Mouse (Mus musculus) megakaryocyte-erythroid progenitor cell, adult 5-6 weeks (primary cell): Measurements from ENCODE around the gene Snx7. TPM values are rescaled to one million over a fixed set of nuclear protein-coding genes. Genes with fewer than 3 reads are reported as not detected.

Experiments
- ATAC-seq: replicated peaks from 2 replicates; pipeline ENCODE4 v1.8.0; 2016; ENCODE audit warnings: mild to moderate bottlenecking, inconsistent platforms; ENCODE audit not compliant: severe bottlenecking, poor library complexity, low FRiP score, low TSS enrichment
- total RNA-seq, 2 experiments: library from RNA; stranded (forward) in 1 of 2; stranded (reverse) in 1 of 2; fragments of 200-1000, 215-1000 nt in 1 of 2; fragments of >200 nt in 1 of 2; fragmentation: Nextera tagmentation in 1 of 2; gene quantifications; 2 replicates each; pipeline ENCODE4 v1.2.3; 2014 to 2017

Snx7 gene
- total RNA-seq (2014; fragmentation: Nextera tagmentation) (0.20 and 1.5 TPM in 2 replicates), total RNA-seq (2017) (4.4 and 7.7 TPM in 2 replicates)

DNA sequence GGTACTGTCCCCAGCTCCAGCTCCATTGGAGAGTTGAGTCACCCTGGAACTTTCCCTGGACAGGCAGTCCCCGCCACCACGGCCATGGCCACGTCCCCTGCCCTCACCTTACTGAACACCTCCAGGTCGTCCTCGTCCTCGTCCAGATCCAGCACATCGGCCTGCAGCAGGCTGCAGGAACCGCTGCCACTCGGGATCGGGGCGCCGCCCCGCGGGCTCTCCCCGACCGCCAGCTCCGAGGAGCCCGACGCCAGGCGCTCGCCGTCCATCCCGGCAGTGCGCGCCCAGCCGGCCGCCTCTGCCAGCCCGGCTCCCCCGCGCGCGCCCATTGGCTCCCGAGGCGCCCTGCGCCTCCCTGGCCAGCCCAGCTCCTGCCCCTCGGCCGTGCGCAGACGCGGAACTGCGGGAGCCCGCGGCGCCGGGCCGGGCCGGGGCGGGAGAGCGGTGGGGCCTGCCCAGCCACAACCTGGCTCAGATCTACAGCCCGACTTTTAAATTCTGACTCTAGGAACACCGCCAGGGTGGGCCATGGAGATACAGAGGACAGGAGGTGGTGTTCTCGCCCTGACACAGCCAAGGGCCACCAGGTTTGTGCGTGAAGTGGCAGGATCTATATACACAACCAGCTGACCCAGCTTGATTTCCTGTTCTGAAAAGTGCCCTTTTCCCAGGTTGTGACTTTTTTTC, at the start of gene Snx7:
Gene Snx7 (minus strand): TSS at position 300 of the 687 bp plus-strand sequence.
- ATAC-seq, result peak; percentile 99

DNA sequence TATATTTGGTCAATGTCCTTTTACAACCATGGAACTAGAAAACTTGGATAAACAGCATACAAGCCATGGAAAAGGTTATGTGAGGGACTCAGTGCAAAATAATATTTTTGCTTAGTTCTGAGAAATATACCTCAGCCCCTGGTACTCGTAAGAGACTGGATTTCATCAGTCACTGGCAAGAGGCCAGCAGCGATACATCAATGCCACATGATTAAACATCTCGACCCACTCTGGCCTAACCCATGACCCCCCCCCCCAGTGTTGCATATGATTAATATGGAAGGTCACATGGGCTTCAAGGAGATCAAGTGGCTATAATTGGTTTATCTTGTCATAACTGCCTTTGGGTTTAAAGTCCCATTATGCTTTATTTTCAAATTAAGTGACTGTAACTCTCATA, 46.7 kb upstream of the Snx7 start:
- ATAC-seq, result no peak

DNA sequence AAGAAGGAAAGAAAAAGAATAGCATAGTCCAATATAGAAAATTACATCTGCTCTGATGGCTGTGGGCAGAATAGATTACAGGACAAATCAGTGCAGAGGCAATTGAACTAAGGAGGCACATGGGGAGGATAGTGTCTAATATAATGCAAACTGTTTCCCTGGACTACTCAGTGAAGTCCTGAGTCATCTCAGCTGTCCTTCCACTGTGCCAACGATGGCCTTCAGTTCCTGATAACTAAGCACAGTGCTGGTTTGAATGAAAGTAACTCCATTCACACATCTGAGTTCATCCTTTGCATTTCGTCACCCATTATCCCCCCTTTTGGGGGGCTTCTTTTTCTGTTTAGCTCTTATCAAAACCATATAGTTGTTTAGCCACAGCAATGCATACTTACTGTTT, 25.0 kb upstream of the Snx7 start:
- ATAC-seq, result no peak

DNA sequence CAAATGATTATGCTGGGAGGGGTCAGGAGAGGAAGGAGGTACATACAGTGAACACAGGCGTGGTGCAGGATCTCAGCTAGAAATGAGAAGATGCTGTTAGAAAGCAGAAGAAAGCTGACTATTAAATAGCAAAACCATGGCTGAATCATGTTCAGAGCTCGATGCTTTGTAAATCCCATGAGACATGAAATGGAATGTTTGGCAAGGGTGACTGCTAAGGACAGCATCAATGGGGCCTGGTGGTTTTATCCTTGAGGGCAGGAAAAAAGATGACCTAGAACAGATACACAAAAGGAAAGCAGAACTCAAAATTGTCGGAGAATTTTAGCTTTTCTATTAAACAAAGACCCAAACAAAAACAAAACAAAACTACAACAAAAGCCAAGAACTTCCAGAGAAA, 6.7 kb upstream of the Snx7 start:
- no peak for ATAC-seq

DNA sequence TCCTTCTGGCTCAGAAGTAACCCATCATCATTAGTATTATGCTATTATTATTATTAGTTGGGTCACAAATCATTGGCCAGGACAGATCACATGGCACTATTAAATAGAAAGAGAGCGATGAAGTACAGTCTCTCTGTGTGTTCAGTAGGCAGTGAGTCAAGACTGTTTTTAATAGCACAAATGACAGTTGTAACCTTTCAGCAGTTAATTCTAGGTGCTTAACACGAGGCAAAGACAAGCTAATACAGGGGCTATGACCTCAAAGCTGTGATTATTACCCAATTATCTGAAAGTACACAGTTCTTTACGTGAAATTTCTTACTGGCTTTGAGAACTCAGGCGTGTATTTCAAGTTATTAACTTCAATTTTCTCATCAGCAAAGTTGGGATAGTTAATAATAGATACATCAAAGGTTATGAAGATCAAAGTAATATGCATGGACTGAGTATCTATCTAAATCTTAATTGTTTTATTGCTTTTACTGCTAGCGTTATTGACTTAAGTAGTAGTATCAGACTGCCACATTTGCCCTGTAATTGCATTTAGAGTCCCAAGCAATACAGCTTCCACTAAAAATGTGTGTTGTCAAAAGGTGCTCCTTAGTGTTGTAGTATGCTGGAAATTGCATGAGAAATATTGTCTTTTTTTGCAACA, 4.6 kb upstream of the Snx7 start:
- ATAC-seq, result no peak

DNA sequence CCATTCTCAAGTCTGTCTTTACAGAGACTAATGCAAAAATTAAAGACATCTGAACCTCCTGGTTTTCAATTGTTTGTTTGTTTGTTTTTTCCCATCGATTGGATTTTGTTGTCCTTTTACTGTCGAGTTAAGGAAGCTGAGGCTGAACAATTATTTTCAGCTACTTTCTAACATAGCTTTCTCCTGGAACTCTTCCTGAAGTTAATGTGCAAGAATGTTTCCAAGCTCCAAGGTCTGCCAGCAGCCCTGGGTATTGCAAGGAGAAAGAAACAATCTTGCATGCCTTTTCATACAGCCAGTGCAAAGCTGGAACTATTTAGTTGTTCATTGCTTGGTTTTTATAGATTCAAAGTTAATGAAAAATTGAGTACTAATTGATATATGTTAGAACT, 584 bp upstream of the Snx7 start:
- ATAC-seq, result no peak

DNA sequence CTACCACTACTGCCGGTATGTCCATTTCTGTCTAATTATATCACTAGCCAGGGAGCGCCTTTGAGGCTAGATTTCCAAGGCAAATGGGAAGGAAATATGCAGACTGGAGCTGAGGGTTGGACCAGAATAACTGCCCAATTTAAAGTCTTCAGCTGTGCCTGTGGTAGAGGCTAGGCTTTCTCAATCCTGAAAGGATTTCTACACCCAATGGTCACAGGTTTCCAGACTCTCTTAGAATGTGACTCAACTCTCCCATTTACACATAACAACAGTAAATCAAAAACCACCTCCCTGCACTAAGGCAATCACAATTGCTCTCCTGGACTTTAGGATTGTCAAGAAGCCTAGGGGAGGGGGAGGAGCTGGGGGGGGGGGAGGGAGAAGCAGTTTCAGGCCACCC, 645 bp downstream of the Snx7 start:
- no peak for ATAC-seq

DNA sequence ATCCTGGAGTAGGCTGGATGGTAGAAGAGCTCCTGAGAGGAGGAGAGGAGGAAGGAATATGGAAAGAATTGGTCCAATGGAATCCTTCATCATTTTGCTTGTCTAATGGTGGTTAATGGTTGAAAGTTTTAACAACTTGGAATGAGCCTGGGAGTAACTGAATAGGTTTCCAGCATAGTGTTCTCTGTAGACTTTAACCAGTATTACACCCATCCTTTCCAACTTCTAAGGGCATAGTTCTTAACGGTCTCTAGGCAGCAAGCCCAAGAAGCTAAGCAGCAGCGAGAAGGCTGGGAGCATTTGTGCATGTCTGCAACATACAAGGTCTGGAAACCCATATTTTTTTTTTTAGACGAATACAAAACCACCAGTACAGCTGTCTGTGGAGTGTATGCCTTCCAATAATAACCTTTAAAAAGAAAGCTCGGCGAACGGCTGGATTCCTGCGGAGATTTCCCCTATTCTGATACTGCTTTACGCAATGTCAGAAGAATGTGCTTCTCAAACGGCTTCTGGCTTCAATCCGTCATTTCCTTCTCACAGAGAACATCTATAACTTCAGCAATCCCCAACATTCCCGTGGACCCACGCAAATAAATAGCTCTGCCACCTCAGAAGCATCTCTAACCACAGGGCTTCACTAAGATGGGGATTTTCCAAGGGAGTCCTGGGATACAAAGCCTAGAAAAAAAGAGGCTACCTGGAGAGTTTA, 1.9 kb downstream of the Snx7 start:
- no peak for ATAC-seq

DNA sequence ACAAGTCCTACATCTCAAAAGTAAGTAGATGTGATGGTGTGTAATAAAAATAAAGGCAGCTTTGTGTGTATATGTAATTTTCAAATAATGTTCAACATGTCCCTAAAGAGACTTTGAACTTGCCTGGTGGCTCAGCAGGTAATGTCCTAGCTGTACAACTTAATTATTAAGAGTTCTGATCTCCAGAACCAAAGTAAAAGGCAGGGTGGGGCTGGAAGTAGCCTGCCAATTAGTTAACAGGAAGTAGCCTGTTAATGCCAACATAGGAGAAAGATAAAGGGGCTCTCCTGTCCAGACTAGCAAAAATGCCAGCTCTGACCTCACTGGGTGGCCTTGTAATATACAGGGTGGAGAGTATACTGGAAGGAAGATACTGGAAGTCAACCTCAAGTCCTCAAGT, 3.1 kb downstream of the Snx7 start:
- no peak for ATAC-seq

DNA sequence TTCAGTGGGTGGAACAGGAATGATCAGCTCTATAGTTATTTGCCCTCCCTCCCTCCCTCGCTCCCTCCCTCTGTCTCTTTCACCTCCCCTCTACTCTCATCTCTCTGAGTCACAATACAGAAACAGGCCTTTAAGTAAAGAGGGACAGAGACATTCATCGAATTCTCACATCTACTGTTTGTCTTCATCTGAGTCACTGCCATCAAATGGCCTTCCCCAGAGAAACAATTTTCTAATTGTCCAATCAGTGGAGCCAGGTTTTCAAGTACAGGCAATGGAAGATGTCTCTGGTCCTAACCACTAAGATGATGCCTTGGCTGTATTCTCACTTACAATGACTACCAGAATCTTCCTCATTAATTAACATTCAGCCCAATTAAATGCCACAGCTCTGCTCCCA, 5.8 kb downstream of the Snx7 start:
- ATAC-seq, result no peak

DNA sequence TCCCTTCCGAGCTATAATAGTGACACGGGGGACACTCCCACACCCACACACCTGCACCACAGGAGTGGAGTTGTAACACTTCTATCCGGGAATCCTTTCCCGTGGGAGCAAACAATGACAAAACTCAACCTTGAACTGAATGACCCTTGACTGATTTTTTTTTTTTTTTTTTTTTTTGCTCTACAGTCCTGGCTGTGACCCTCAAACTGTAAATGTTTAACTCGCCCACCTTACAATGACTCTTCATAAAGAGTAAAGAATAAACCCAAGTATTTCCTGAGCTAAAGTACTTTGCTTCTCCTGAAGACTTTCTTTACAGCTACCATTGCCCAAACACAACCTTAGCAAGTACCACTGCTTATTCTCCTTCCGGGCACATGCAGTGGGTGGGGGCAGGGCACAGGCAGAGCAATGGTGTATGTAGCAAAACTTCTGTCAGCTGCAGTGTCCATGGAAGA, 6.7 kb downstream of the Snx7 start:
- ATAC-seq, result no peak

DNA sequence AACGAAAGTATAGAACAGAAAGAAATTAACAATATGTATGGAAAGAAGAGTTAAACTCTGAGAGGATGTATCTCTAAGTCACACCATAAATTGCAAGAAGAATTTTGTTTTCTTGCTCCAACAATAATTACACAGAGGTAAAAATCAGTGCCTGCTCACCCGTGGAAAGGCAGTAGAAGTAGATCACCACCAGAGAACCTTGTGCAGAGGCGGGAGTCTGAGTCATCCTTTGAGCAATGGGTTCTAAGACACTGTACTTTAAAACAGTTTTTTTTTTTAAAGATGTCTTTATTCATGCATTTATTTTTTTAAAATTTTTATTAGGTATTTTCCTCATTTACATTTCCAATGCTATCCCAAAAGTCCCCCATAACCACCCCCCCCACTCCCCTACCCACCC, 9.7 kb downstream of the Snx7 start:
- no peak for ATAC-seq

DNA sequence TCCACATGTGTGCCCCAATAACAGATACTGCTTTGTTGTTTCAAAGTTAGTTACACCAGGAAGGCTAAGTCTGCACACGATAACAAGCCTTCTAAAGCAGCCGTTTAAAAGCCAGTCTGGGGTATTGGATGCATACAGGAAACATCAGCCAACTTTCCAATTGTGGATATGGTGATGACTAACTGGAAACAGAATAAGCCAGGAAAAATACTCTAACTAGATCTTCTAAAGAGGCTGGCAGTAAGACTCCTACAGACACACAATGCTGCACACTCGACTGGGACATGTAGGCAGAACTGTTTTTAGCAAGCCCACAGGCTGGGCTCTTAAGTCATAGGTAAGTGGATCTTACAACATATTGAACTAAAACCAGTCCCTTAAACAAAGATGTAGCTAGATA, 15.0 kb downstream of the Snx7 start:
- no peak for ATAC-seq

DNA sequence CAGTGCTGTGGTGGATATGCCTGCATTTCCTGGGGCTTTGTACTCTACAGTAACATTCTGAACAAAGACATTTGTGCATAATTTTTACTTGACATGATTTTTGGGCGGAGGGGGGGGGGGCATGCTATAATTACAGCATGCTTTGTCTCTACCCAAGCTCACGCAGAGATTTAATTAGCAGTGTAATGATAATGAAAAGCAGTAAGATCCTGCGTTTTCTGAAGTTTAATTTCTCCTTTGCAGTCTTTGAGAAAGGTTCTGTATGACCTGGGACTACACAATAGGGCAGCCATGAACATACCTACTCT, 16.7 kb downstream of the Snx7 start:
- ATAC-seq, result no peak

DNA sequence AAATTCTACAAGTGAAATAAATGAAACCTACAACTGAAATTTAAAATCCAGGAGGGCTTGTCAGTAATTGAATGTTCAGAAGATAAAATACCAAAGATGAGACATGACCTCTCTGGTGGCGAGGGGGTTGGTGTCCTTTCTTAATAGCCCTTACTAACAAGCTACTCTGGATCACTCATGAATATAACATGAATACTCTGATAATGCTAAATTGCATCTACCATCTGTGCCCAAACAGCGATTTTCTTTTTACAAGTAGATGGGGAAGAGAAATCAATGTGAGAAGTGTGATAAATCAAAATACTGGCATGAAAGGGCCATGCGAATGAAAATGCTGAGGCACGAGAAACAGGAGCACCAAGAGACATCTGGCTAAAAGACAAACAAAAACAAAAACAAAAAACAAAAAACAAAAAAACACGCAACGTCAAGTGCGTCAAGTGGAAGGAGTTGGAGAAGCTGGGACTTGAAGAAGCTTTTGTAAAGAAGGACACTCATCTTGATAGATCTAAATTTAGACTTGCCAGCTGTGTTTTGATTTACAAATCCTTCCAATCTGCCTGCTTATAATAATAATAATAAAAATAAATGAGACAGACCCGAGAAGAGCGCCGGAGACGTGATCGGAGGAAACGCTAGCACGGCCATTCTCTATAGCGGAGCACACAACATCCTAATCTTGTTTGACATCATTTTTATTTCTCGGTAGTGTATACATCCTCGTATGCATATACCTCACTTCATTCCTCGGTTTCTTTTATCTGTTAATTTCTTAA, 17.3 kb downstream of the Snx7 start:
- ATAC-seq, result no peak

DNA sequence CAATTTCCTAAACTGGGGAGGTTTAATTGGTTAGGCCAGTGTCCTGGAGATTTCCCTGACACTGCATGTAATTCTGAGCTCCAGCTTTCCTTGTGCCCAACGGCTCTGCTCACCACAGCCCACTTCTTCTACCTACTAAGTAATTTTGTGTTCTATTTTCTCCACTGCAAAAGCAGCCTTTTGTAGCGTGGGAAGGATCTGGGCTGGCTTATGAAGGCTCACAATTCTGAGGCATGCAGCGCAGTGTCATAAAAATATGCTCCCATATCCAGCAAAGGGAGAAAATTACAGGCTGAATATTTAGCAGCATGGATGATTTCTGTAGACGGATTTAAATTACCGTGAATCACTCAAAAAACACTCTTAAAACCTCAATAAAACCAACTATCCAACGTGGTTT, 19.9 kb downstream of the Snx7 start:
- ATAC-seq, result no peak

DNA sequence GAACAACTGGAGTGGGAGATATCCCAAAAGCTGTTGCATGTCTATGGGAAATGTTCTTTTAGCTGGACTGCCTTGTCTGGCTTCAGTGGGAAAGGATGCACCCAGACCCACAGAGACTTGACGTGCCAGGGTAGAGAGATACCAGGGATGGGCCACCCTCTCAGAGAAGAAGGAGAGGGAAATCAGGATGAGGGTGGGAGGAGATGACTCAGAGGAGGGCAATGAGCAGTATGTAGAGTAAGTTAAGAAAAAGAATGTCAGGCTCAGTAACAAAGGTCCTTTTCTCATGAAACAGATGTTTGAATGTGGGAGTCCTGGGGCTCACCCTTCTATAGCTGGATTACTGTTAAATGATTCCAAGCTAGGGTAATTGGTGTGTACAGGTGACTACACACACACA, 26.1 kb downstream of the Snx7 start:
- ATAC-seq, result no peak

DNA sequence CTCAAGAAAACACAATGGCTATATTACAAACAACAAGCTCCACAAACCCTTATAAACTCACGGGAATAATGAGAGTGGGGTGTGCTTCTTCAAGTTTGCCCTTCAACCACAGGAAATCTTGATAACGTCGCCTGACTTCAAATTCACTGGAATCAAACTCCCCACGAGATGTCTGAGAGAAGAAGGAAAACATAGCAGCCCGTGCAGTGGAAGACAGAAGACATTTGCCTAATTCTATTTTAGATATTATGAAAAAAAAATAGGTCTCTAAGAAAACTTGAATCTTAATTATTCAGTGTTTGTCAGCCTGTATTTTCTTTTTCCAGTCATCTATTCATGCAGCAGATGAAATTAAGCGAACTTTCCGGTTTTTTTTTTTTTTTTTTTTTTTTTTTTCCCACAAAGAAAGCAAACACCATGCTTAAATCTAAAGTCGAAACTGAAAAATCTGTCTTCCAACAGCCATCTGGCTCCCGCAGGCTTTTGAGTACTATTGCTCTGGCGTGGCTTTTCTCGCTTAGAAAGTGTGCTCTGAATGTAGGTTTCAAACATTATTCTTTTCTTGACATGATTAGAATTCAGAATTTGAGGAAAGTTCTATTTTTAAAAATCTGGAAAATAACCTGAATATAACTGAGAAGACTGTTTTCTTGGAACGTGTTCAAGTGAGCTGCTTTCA, 28.7 kb downstream of the Snx7 start:
- ATAC-seq, result no peak

DNA sequence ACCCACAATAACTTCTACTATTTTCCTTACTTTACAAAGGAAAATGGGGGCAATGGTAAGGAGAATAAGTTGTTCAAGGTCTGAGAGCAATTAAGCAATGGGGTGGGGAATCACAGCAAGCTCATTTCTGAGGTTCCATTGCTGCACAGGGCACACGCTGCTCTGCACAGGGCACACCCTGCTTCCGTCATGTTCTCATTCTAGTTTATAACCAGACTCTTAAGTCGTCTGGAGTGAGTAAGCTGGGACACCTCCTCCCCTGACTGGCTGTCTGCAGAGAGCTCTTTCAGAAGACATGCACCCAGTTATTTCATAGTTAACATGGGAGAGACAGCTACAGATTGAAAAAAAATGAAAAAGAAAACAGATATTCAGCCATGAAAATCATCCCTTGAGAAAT, 30.7 kb downstream of the Snx7 start:
- ATAC-seq, result no peak
